Mouse (Mus musculus) c-Kit-negative CD71-positive TER-119-positive erythroid progenitor cells, embryonic 14.5 days (primary cell): Measurements from ENCODE around the gene Coro2b.

Experiments
- DNase-seq: peaks from one replicate; pipeline ENCODE4 v3.0.0-alpha.2; 2013; ENCODE audit warnings: low read depth, low spot score

Coro2b gene

GRCm38 (mm10) chr9:62389735-62390134 is 147.1 kb downstream of the Coro2b start:
- no peak for DNase-seq

DNA sequence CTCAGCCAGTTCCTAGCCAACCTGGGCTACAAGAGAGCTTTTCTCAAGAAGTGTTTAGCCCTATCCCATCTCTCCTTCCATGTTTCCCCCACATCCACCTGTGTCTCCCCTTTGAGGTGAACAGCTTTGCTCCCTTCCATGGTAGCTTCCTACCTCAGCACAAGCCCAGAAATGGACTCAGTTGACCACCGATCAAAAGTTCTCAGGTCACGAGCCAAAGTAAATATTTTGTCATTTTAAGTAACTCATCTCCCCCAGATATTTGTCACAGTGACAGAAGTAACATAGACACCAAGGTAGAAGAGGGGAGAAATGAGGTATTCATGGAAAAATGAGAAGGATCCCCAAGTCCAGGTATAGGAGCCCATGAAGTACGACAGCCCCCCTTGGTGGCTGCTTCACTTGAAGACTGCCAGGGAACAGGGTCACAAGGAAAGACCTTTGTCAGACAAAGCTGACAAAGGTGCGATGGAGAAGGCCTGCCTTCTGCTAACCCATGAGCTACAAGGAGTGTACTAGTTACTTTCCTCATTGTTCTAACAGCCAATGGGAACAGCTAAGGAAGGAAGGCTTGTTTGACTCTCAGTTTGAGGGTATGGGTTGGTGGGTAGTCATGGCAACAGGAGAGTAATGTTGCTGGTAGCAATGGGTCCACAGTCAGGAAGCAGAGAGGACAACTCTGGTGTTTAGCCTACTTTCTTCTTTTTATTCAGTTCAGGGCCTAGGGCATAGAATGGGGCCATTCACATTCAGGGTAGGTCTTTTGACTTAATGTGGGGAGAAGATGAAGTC is 150.9 kb downstream of the Coro2b start:
- no peak for DNase-seq

- DNase-seq = no peak
Observed at GRCm38 (mm10) chr9:62385062-62385461, 151.8 kb downstream of the Coro2b start.

DNA sequence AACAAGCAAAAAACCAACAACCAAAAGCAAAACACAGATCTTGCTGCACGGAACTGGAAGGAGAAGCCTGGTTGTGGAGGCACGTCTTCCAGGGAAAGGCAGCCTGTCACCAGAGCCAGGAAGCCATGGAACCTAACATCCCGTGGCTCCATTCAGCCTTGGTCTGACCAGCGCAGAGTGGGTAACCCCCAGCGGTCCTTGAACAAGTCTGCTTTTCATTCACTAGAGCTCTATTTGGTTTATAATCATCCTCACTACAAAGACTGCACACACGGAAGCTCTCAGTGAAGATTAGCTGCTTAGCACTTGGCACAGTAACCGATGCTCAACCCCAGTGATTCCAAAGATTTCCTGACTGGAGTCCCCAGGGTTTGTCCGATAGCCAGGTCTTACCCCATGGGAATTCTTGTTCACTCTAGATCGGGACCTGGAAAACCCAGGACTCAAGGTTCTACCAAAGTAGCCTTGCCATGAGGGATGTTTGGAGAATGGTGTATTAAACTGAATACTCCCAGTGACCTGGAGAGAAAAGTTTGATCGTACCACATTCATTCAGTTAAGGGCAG is 154.2 kb downstream of the Coro2b start:
- no peak for DNase-seq

- DNase-seq = no peak
Observed at GRCm38 (mm10) chr9:62381402-62381913, 155.4 kb downstream of the Coro2b start.

DNA sequence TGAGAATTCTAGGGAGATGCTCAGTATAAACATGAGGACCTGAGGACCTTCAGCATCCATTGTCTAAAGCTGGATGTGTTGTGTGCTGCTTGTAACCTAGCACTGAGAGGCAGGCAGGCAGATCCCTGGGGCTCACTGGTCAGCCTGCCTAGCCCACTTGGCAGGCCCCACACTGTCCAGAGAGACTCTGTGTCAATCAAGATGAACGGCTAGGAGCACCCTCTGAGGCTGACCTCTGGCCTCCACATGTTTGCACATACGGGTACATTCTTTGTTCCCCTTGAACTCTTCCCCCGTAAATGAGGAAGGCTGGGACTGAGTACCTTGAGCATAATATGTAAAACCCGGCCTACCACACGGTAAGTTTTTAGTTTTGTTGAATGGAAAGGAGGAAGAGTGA is 156.5 kb downstream of the Coro2b start:
- DNase-seq = no peak

DNA sequence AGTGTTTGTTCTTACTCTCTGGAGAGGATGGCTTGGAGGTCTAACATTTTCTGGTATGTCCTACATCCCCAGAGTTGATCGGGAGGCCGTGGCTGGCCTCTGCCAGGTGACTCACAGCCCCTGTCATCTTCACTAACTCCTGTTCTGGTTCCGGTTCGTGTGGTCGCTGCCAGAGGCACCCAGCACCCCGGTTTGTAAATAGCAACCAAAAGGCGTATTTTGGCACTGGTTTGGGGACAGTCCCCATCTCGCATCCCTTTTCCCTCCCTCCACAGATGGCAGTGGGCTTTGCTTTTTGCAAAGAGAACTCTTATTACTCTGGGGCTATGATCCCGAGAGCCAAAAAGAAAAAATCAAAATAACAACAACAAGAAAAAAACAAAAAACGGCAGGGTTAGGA is 158.9 kb downstream of the Coro2b start:
- no peak for DNase-seq

DNA sequence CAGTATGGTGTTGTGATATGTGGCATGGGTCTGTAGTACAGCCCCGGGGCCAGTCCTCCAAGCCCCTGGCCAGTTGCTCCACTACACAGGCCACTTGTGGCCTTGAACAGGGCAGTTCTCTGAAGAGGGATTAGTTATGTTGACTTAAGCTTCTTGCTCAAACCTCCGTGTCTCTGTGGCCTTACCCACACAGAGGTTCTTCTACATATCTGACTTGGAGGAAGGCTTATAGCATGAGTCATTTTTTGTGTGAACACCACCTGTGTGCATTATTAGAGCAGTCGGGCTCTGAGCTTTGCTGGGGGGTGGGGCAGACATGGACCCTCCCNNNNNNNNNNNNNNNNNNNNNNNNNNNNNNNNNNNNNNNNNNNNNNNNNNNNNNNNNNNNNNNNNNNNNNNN is 162.6 kb downstream of the Coro2b start:
- DNase-seq = no peak

DNA sequence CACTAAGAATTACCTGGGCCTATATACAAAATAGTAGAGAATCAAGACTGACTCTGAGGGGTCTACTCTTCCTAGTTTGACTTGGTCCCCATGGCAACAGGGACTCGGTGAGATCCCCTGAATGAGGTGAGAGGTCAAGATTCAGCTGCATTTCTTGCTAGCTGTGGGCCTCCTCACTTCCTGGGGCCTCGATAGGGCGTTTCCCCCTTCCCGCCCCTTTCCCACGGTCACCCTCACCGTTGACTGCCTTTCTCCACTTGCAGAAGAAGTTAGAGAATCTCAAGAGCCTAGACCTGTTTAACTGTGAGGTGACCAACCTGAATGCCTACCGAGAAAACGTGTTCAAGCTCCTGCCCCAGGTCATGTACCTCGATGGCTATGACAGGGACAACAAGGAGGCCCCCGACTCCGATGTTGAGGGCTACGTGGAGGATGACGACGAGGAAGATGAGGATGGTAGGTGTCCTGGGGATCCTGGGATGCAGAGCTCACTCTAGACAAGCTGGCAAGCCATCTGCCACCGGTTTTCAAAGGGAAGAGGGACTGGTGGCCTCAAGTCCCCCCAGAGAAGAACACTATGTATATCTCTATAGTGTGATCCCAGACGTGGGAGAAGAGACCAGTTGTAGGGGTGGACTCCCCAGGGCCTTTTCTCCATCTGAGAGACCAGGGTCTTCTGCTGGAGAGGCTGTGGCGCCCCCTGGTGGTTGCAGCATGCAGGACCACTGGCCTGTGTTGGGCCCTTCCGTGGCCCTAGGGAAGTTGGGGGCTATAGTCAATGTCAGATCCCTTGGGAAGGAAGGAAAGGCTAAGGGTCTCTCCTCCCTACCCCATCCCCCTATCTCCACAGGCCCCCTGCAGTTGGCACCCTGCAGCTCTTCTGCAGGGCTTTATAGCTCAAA is 163.4 kb downstream of the Coro2b start:
- no peak for DNase-seq

- DNase-seq = no peak
Observed at GRCm38 (mm10) chr9:62372556-62373221, 164.2 kb downstream of the Coro2b start.

GRCm38 (mm10) chr9:62371745-62372555 is 164.9 kb downstream of the Coro2b start:
- DNase-seq = no peak

GRCm38 (mm10) chr9:62370648-62371280 is 166.1 kb downstream of the Coro2b start:
- no peak for DNase-seq

- no peak for DNase-seq
Observed at GRCm38 (mm10) chr9:62370186-62370585, 166.7 kb downstream of the Coro2b start.
